Mouse (Mus musculus): ENCODE results near the gene Slc24a3. TPM values are rescaled to one million over a fixed set of nuclear protein-coding genes. Genes with fewer than 3 reads are reported as not detected.

Gene Slc24a3
- polyA plus RNA-seq, 1 experiment: 54.4 TPM

GRCm38 (mm10) chr2:145197076-145197475, 29.5 kb downstream of the Slc24a3 start:
- DNase-seq (ENCODE audit: low spot score): no peak

GRCm38 (mm10) chr2:145213587-145213986, 46.0 kb downstream of the Slc24a3 start:
- no peak for DNase-seq (ENCODE audit: low spot score)

- DNase-seq (ENCODE audit: low spot score): no peak
Measured at GRCm38 (mm10) chr2:145214086-145214831, 46.7 kb downstream of the Slc24a3 start.

GRCm38 (mm10) chr2:145216580-145216979, 49.0 kb downstream of the Slc24a3 start:
- no peak for DNase-seq (ENCODE audit: low spot score)

GRCm38 (mm10) chr2:145217422-145217821, 49.9 kb downstream of the Slc24a3 start:
- no peak for DNase-seq (ENCODE audit: low spot score)

- DNase-seq (ENCODE audit: low spot score): no peak
Measured at GRCm38 (mm10) chr2:145219246-145219645, 51.7 kb downstream of the Slc24a3 start.

GRCm38 (mm10) chr2:145223646-145224045, 56.1 kb downstream of the Slc24a3 start:
- DNase-seq (ENCODE audit: low spot score): no peak

- no peak for DNase-seq (ENCODE audit: low spot score)
Measured at GRCm38 (mm10) chr2:145225640-145226039, 58.1 kb downstream of the Slc24a3 start.

- no peak for DNase-seq (ENCODE audit: low spot score)
Measured at GRCm38 (mm10) chr2:145226100-145226499, 58.5 kb downstream of the Slc24a3 start.

GRCm38 (mm10) chr2:145227351-145227750, 59.8 kb downstream of the Slc24a3 start:
- DNase-seq (ENCODE audit: low spot score): no peak

- no peak for DNase-seq (ENCODE audit: low spot score)
Measured at GRCm38 (mm10) chr2:145232764-145233484, 65.4 kb downstream of the Slc24a3 start.

- no peak for DNase-seq (ENCODE audit: low spot score)
Measured at GRCm38 (mm10) chr2:145233547-145234398, 66.2 kb downstream of the Slc24a3 start.

GRCm38 (mm10) chr2:145246384-145246783, 78.8 kb downstream of the Slc24a3 start:
- DNase-seq (ENCODE audit: low spot score): no peak

- DNase-seq (ENCODE audit: low spot score): no peak
Measured at GRCm38 (mm10) chr2:145248185-145248584, 80.6 kb downstream of the Slc24a3 start.

GRCm38 (mm10) chr2:145257332-145257731, 89.8 kb downstream of the Slc24a3 start:
- DNase-seq (ENCODE audit: low spot score): peak; percentile 29

GRCm38 (mm10) chr2:145257855-145258254, 90.3 kb downstream of the Slc24a3 start:
- DNase-seq (ENCODE audit: low spot score): no peak

GRCm38 (mm10) chr2:145260574-145260973, 93.0 kb downstream of the Slc24a3 start:
- no peak for DNase-seq (ENCODE audit: low spot score)

- no peak for DNase-seq (ENCODE audit: low spot score)
Measured at GRCm38 (mm10) chr2:145262153-145262552, 94.6 kb downstream of the Slc24a3 start.

- DNase-seq (ENCODE audit: low spot score): no peak
Measured at GRCm38 (mm10) chr2:145266723-145267122, 99.2 kb downstream of the Slc24a3 start.

GRCm38 (mm10) chr2:145268971-145269370, 101.4 kb downstream of the Slc24a3 start:
- DNase-seq (ENCODE audit: low spot score): no peak

- DNase-seq (ENCODE audit: low spot score): no peak
Measured at GRCm38 (mm10) chr2:145269410-145269809, 101.9 kb downstream of the Slc24a3 start.

GRCm38 (mm10) chr2:145274016-145274677, 106.6 kb downstream of the Slc24a3 start:
- no peak for DNase-seq (ENCODE audit: low spot score)

Data from urinary bladder, adult 2 months (tissue).